Mouse (Mus musculus): ENCODE data around the gene Bicc1.

- TF ChIP-seq CTCF (conservative IDR thresholded peaks at IDR 0.05; ENCODE audit: low read length) (peak; percentile 26; the same call in 1 of the 2 replicates), NANOG (IDR thresholded peaks at IDR 0.05; ENCODE audit: borderline replicate concordance, low read length) (no peak), POU5F1 (IDR thresholded peaks at IDR 0.05; ENCODE audit: borderline replicate concordance, low read length) (no peak)
Observed at GRCm38 (mm10) chr10:71153610-71154009, 5.9 kb downstream of the Bicc1 start.

Data from E14TG2a.4 (cell line).